Mouse (Mus musculus): ENCODE results near the gene Pex26.

Gene Pex26

DNA sequence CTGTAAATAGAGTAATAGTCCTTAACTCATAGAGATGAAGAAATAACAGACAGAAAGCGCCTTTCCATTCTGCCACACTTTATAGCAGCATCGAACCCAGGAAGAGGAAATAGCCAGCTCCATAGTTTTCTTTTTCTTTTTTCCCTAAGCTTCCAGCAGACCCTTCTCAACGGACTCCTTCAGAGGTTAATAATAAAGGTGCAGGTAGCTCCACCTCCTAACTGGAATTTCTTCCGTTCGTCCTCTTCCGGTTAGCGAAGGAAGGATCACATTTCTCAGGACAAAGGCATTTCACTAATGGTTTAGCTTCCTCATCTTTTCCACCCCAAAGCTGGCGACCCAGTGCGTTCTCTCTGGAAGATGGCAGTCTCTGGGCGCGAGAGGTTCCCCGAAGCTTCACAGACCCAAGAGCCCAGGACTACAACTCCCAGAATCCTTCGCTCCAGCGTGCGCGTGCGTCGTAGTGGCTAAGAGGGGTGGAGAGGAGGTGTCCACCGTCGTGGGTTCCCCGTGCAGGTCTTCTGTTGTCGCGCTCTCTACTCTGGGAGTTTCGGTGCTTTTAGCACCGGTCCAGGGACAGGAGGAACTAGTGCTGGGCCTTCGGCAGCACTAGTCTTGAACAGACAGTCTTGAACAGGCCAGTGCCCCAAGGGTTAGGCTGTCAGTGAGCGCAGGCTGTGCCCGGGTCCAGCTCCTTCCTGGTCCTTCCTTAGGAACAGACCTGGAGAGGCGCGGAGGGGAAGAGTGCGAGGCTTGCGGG is at the start of gene Pex26:
Gene Pex26 (plus strand): TSS at position 254 of the 760 bp plus-strand sequence.
- in situ Hi-C loops (cut with MboI, MseI), result loop anchor here (5.0 to 10.0 kb wide), 2 partner anchors 84 to 341 kb away; no protein-coding TSS in a partner anchor

DNA sequence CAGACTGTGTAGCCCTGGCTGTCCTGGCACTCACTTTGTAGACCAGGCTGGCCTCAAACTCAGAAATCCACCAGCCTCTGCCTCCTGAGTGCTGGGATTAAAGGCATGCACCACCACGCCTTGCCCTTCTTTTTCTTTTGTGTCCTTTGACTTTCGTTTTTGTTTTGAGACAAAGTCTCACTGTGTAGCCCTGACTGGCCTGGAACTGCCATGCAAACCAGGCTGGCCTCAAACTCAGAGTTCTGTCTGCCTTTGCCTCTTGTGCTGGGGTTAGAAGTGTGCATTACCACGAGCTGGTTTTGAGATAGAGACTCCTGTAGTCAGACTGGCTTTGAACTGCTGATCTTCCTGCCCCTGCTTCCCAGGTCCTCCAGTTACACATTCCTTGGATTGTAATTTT is 49.2 kb upstream of the Pex26 start:
- in situ Hi-C loops (cut with MboI, MseI), result no loop called here

DNA sequence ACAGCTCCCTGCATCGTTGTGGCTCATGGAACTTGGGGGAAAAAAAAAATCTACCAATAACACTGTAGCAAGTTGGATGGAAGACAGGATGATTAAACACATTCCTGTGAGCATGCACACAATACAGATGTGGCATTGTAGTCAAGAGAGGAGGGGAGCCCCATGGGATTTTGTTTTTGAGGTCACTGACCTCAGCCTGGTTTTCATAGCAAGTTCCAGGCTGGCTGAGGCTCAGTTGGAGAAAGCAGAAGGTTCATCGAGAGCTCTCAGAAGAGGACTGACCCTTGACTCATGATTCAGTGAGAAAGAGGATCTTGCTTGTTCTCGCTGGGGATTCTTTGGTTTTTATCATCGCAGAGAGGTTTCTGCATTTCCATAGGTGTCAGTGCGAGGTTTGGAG is 48.6 kb upstream of the Pex26 start:
- in situ Hi-C loops (cut with MboI, MseI), result no loop called here

DNA sequence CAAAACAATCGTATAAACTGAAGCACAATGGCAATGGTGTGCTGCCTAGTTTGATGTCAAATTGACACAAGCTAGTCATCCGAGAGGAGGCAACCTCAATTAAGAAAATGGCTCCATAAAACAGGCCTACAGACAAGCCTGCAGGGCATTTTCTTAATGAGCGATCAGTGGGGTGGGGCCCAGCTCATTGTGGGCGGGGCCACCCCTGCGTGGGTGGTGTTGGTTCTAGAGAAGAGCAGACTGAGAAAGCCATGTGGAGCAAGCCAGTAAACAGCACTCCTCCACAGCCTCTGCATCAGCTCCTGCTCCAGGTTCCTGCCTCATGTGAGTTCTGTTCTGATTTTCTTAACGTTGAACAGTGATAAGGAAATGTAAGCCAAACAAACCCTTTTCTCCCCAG is 46.2 kb upstream of the Pex26 start:
- in situ Hi-C loops (cut with MboI, MseI), result no loop called here

DNA sequence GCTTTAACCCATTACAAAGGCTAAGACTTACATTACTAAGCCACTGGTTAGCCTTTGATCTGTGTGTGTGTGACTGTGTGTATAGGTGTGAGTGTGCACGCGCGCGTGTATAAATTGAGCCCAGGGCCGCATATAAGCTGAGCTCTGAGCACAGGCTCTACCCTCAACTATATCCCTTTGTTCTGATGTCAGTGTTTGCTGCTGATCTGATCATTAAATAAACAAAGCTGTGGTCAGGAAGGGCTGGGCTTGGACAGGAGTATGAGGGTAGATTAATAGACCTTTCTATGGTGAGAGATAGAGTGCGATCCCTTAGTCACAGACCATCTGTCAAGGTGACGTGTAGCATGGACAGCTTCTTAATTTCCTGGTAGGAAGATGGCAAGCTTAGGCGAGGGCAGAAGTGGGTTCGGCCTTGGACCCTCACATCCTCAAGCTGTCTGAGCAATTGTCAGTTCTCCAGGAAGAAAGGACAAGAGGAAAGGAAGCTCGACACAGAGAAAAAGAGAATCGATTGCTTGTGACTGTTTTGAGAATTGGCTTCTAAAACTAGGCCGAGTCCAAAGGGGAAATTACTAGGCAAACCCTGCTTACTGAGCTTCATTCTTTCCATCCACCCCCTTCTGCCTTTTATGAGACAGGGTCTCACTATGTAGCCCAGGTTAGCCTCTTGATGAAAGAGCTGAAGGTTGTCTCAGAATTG is 45.0 kb upstream of the Pex26 start:
- in situ Hi-C loops (cut with MboI, MseI), result no loop called here

DNA sequence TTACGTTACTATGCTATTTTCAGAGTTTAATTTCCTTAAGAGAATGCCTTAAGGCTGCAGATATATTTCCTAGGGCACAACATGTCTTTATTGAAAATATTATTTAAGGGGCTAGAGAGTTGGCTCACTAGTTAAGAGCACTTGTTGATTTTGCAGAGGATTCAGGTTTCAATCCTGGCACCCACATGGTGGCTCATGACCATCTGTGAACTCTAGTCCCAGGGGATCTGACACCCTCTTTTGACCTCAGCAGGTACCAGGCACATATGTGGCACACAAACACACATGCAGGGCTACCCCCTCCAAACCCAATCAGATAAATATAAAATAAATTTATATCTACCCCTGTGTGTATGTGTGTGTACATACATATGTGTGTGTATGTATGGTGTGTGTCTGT is 44.2 kb upstream of the Pex26 start:
- in situ Hi-C loops (cut with MboI, MseI), result no loop called here

DNA sequence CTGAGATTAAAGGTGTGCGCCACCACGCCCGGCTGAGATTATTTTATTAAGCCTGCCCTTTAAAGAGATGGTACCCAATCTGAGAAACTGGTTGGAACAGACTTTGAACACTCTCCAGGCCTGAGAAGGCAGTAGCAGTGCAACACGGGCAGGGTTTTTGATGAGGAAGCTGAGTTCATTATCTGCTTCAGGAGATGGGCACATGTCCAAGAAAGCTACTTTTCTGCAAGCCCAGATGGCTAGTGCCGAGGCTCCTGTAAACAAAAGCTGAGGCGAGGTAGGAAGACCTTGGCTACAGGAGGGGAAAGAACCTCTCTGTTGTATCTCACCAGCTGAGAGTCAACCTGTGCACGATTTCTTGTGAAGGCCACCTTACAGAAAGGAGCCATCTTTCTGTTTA is 41.2 kb upstream of the Pex26 start:
- in situ Hi-C loops (cut with MboI, MseI), result no loop called here

DNA sequence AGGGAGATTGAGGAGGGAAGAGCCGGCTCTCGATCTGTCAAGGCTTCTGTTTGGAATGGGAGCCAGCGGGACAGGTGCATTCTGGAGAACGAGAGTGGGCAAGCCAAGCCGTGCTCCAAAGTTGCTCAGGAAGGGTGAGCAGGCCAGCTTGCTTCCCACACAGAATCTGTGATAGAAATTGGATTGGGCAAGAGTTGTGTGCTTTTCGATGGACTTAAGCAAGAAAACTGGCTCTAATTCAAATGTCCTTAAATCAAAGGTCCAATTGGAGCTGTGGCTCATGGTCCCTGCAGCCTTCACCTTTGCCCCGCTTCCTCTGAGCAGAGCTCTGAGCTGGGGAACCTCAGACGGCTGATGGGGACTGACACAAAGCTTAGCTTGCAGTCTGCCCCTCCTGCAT is 40.0 kb upstream of the Pex26 start:
- in situ Hi-C loops (cut with MboI, MseI), result no loop called here

DNA sequence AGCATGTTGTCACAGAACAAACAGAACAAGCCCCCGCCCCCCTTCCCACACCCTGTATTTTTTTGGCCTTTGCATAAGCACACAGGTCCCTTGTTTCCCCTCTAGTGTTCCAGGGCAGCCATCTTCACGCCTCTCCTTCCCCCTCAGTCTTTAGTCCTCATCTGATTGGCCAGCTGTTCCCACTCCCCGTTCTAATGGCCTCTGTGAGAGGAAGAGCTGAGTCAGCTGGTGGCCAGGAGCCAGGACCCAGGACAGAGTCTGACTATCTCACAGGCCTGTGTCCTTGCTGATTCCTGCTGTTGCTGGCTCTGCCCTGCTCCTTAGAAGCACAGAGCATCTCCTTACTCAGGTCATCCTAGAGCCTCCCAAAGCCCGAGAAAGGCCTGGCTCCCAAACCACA is 39.4 kb upstream of the Pex26 start:
- in situ Hi-C loops (cut with MboI, MseI), result no loop called here

DNA sequence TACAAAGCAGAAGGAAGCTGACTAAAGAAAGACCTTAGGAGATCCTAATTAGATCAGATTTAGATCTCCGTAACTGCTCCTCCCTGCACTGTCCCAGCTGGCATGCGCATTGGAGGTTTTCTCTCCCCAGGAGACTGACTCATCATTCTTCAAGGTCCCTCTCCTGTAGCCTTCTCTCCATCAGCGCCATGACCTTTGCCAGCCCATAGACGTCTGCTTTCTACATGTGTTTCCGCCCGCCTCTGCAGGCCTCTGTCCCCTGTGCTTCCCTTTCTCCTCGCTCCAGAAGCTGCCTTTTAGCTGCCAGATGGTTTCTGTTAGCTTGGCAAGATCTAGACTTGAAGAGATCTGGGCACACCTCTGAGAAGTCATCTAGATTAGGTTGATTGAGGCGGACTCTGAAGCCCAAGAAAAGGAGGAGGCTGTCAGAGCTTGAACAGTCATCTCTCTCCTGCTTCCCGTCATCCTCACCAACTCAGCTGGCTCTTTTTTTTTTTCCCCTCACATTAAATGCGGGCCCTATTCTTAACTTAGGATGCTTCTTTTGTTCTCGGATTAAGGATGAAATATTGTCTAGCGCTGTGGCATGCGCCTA is 38.4 kb upstream of the Pex26 start:
- in situ Hi-C loops (cut with MboI, MseI), result no loop called here

DNA sequence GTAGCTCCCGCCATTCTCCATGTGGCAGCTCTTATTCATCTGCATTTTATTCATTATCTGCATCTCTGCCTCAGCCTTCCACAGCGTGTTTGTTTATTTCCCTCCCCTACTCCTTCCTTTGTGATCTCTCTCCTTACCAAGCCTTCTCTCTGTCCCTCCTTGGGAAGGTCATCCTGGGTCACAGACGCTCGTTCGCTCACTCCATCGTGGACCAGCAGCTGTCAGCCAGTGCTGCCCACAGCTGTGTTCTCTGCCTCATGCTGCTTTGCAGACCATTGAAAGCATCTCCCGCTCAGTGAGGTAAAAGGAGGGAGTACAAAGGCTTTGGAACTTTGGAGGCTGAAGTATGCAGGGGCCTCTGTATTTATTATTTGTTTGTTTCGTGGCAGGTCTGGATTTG is 37.6 kb upstream of the Pex26 start:
- in situ Hi-C loops (cut with MboI, MseI), result no loop called here

DNA sequence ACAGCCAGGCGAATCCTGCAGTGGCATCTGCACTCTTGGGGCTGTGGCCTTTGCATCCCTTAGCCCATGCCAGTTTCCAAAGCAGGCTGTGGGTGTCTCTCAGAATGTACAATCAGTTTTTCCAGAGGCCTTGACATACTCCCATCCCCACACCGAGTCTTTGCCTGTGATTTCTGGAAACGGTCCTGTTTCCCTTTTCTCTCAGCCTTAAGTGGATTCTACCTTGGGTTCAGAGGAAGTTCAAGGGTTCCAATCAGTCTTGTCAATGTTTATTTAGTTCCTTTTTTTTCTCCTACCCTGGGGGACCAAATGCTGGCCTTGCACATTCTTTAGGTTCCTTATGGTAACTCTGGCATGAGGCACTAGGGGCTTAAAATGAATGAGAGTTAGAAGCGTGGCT is 36.7 kb upstream of the Pex26 start:
- in situ Hi-C loops (cut with MboI, MseI), result no loop called here

DNA sequence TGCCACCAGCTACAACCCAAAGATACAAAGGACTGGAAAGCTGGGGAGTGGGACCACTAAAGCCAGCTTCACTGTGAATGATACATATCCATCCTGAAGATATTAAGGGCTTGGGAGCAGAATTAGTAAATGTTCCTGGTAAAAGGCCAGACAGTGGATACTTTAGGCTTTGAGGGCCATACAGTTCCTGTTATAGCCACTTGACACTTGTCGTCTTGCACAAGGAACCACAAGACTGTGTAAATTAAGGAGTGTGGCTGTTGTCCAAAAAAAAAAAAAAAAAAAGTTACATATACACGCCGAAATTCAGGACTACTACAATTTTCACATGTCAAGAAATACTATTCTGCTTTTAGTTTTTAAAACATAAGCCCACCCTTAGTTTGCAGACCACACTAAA is 35.1 kb upstream of the Pex26 start:
- in situ Hi-C loops (cut with MboI, MseI), result no loop called here

DNA sequence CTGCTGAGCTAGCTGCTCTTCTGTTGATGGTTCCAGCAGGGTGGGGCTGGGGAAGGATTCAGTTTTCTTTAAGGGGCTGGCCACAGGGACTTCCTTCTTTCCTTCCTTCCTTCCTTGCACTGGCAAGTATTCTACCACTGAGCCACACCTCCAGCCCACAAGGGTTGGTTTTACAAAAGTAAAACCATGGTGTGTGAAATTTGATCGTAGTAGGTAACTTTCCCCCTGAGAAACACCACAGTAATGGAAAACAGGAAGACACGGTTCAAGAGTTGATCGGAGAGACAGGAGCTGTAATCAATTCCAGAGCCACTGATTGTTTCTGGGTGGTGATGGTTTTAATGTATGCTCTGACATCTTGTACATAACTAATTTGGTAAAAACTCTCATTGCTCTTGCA is 34.0 kb upstream of the Pex26 start:
- in situ Hi-C loops (cut with MboI, MseI), result no loop called here

DNA sequence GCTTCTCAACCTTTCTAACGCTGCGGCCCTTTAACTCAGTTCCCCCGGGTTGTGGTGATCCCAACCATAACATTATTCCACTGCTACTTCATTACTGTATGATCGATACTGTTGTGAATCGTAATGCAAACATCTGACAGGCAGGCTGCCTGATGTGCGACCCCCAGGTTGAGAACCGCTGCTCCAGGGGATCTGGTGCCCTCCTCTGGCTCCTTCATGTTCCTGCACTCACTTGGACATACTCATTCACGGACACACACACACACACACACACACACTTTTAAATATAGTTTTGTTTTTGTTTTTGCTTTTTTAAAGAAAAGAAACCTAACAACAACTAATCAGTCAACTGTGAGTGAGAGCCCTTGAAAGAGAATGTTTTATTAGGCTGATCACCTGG is 33.3 kb upstream of the Pex26 start:
- in situ Hi-C loops (cut with MboI, MseI), result no loop called here

DNA sequence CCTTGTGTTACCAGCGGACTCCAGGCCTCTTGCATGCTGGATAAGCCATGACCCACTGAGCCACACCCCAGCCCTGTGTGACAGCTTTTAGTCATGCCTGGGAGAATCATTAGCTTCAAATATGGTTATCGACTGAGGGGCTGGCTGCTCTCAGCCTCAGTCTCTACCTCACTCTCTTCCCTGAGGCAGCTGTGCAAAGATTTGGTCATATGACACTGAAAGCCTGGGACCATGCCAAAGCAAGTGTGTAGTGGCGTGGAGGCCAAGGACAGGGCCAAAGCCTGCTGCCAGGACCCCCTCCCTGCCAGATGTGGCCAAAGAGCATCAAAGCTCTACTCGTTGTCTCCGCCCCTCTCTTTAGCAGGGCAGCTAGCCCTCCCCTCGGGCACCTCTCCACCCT is 31.7 kb upstream of the Pex26 start:
- in situ Hi-C loops (cut with MboI, MseI), result no loop called here

DNA sequence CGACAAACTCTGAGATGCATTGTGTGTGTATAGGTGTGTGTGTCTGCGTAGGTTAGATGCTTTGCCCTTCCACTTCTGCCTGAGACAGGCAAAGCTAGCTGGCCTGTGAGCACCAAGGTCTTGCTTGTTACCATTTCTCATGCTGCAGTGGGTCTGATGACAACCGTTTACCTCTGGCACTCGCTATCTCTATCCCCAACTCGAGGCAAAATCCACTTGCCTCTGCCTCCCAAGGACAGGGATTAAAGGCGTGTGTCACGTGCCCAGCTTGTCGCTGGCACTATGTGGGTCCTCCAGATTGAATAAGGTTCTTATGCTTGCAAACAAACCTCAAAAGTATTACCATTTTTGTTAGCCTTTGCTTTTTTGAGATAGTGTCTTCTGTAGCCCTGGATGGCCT is 30.3 kb upstream of the Pex26 start:
- in situ Hi-C loops (cut with MboI, MseI), result no loop called here

DNA sequence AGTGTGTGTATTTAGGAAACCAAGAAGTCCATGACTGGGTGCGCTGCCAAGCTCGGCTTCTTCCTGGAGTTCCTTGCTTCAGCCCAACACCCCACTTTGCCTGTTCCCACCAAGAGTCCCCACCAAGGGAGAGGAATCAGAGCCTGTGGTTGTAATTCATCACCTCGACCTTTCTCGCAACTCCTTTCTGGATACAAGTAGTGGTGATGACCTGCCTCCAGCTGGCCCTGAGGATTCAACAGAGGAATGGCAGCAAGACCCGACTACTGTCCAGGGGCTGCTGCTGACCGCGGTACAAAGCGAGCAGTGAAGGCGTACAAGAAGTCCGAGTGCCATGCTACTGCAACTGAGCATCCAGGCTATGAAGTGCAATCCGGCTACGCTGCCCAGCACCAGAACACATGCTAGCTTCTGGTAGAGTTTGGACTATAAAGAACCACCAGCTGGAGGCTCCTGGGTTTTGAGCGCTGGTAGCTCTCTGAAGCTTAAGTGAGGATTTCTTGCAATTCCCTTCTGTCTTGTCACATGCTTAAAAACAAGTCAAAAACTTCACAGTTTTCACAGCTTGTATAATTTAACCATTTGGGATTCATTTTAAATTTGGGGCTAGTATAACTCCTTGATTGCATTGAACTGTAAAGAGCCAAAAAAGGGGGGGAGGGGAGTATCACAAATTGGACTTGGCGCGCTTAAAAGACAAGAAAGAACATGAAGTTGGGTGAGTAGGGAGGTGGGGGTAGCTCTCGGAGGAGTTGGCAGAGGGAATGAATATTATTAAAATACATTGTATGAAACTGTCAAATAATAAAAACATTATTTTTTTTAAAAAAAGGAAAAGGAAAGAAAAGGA is 28.8 kb upstream of the Pex26 start:
- in situ Hi-C loops (cut with MboI, MseI), result no loop called here

DNA sequence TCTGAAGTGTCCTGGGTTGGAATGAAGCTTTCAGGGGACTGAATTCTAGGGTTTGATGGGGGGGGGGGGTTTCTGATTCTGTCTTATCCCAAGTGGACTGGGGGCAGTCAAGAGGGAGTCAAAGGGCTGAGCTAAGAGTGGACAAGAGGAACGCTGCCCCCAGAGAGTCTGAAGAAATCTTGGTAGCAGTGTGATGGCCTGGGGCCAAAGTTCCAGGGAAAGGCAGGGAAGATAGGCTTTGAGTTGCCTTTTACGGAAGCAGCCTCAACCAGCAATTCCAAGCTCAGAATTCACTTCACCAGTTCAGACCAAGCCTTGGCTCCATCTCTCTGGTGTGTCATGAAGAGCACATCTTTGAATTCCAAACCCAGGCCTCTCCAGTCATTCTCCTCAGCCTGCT is 27.4 kb upstream of the Pex26 start:
- in situ Hi-C loops (cut with MboI, MseI), result no loop called here

DNA sequence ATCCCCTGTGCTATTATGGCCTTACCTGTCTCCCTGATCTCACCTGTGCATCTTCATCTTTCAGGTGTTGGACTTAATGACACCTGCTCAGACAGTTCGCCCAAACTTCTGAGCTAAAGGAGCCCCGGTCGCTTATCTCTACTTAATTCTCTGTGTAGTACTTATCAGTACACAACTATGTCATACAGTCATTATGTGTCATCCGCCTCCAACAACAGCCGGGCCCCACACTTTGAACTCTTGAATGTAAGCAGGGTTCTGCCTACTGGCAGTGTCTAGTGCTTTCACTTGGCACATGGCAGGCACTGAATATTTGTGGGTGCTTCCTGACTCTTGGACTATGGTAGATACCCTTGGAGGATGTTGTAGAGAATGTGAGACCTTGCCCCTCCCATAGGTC is 23.9 kb upstream of the Pex26 start:
- in situ Hi-C loops (cut with MboI, MseI), result no loop called here

DNA sequence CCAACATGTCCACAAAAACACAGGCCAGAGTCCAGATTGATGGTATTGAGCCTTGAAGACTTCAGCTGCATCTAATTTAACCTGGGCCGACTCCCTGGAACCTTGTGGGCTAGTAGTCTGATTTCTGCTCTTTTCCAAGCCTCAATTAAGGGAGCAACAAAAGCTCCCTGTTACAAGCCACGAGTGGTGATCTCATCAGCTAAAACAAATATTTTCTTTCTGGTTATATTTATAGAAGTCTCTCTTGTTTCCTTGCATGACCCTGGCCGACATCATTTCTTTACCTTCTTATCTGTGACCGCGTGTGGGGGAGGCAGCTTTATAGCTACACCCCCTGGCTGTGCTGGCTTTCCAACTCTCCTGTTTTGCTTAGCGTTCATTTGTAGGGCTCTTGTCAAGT is 23.3 kb upstream of the Pex26 start:
- in situ Hi-C loops (cut with MboI, MseI), result no loop called here

DNA sequence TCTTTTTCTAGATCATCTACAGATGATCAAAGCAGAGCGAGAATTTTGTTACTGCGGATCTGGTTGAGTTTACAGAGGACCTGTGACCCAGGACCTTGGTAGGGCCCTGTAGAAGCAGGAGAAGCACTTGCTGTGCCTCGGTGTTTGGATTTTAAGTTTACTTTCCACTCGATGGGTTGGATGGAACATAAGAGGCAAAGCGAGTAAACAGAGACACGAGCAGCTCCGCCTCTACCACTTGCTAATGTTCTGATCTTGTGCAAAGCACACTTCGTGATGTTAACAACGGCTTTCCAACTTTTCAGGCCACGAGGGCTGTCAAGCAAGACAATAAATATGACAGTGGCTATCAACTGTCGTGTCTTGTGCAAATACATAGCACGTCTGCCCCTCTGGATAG is 20.9 kb upstream of the Pex26 start:
- in situ Hi-C loops (cut with MboI, MseI), result no loop called here
